Mouse (Mus musculus) kidney, embryonic 16.5 days (tissue): ENCODE data around the gene Man2b2. TPM values are rescaled to one million over a fixed set of nuclear protein-coding genes. Genes with fewer than 3 reads are reported as not detected.

Source experiments
- ATAC-seq: fragments of 200-750 bp; cut with Nextera tagmentation; 2 replicates; pipeline ENCODE4 v1.8.0; 2017; ENCODE audit warnings: moderate TSS enrichment; ENCODE audit not compliant: low FRiP score, low TSS enrichment
- H3K27ac ChIP-seq: fragments of 300-500 bp; sonication (generic); 2 replicates; pipeline ENCODE4 v1.5.1; 2014; ENCODE audit warnings: low read length
- H3K27me3 ChIP-seq: fragments of 300-500 bp; sonication (generic); 2 replicates; pipeline ENCODE4 v1.6.1; 2014; ENCODE audit warnings: low read length, control low read depth, mixed read lengths; ENCODE audit not compliant: insufficient read depth
- H3K36me3 ChIP-seq: fragments of 300-500 bp; sonication (generic); 2 replicates; pipeline ENCODE4 v1.6.1; 2014; ENCODE audit warnings: low read length, control low read depth, mixed read lengths; ENCODE audit not compliant: insufficient read depth
- H3K4me1 ChIP-seq: fragments of 300-500 bp; sonication (generic); 2 replicates; pipeline ENCODE4 v1.6.1; 2014; ENCODE audit warnings: low read length, control low read depth, mixed read lengths; ENCODE audit not compliant: insufficient read depth
- H3K4me2 ChIP-seq: fragments of 300-500 bp; sonication (generic); replicated peaks from 2 replicates; pipeline ENCODE4 v1.6.1; 2014; ENCODE audit warnings: low read depth, low read length
- H3K4me3 ChIP-seq: fragments of 300-500 bp; sonication (generic); 2 replicates; pipeline ENCODE4 v1.5.1; 2014; ENCODE audit warnings: mild to moderate bottlenecking, low read length
- H3K9ac ChIP-seq: fragments of 300-500 bp; sonication (generic); replicated peaks from 2 replicates; pipeline ENCODE4 v1.6.1; 2014; ENCODE audit warnings: low read length
- H3K9me3 ChIP-seq: fragments of 300-500 bp; sonication (generic); 2 replicates; pipeline ENCODE4 v1.6.1; 2016; ENCODE audit warnings: low read length, control low read depth
- WGBS: fragments of 180-500 bp; shearing (Covaris S2); extraction: QIAGEN DNeasy Blood & Tissue Kit; methylation state at CpG from one replicate; pipeline ENCODE4 v1.1.7; 2014; 5-methylcytosine and 5-hydroxymethylcytosine counted together
- polyA plus RNA-seq: library from polyadenylated mRNA; unstranded; fragments of >200 nt; fragmentation: Nextera tagmentation; extraction: Ambion mirVana; gene quantifications from 2 replicates; pipeline ENCODE4 v1.2.1, GENCODE M21; 2015

Gene Man2b2
- polyA plus RNA-seq, 1 experiment from 2014 or later: 16.0 TPM

- WGBS: 66% methylated on average over 8 of the region's 8 CpGs
- Histone ChIP-seq H3K36me3 (no peaks in the 10 kb centered on the region), H3K4me1 (no peaks in the 10 kb centered on the region), H3K27ac (no peak overlapping the region), H3K27me3 (no peaks in the 10 kb centered on the region), H3K9me3 (peaks cover 5% of the 10 kb centered on the region; the same call in 1 of the 2 replicates), H3K9ac (no peak overlapping the region), H3K4me2 (no peak overlapping the region), H3K4me3 (no peak overlapping the region)
- ATAC-seq: no peak
These were observed 9.1 kb upstream of the Man2b2 start for GRCm38 (mm10) chr5:36839602-36840001.

- H3K27ac ChIP-seq: no peak overlapping the region
- peaks cover 5% of the 10 kb centered on the region; the same call in 1 of the 2 replicates for H3K9me3 ChIP-seq
- WGBS: 91% methylated on average over 2 of the region's 2 CpGs
- H3K4me3 ChIP-seq: no peak overlapping the region
- H3K9ac ChIP-seq: no peak overlapping the region
- no peaks in the 10 kb centered on the region for H3K36me3 ChIP-seq
- no peak overlapping the region for H3K4me2 ChIP-seq
- no peak for ATAC-seq
- no peaks in the 10 kb centered on the region for H3K27me3 ChIP-seq
- H3K4me1 ChIP-seq: no peaks in the 10 kb centered on the region
These were observed 8.6 kb upstream of the Man2b2 start for GRCm38 (mm10) chr5:36839032-36839431.

- Histone ChIP-seq H3K9me3 (no peaks in the 10 kb centered on the region), H3K4me2 (no peak overlapping the region), H3K27me3 (no peaks in the 10 kb centered on the region), H3K4me1 (peaks cover 1% of the 10 kb centered on the region), H3K27ac (no peak overlapping the region), H3K9ac (no peak overlapping the region), H3K36me3 (no peaks in the 10 kb centered on the region), H3K4me3 (no peak overlapping the region)
- ATAC-seq: no peak
- WGBS: 3% methylated on average over 6 of the region's 6 CpGs
These were observed 5.5 kb upstream of the Man2b2 start for GRCm38 (mm10) chr5:36835933-36836332.

- H3K36me3 ChIP-seq: no peaks in the 10 kb centered on the region
- H3K4me2 ChIP-seq: no peak overlapping the region
- H3K4me3 ChIP-seq: no peak overlapping the region
- no peaks in the 10 kb centered on the region for H3K9me3 ChIP-seq
- H3K9ac ChIP-seq: no peak overlapping the region
- no peak overlapping the region for H3K27ac ChIP-seq
- ATAC-seq: no peak
- WGBS: 56% methylated on average over 7 of the region's 7 CpGs
- H3K4me1 ChIP-seq: peaks cover 5% of the 10 kb centered on the region
- H3K27me3 ChIP-seq: no peaks in the 10 kb centered on the region; the same call in 1 of the 2 replicates
These were observed 819 bp upstream of the Man2b2 start for GRCm38 (mm10) chr5:36831272-36831671.

- ATAC-seq: no peak
- WGBS: 81% methylated on average over 4 of the region's 4 CpGs
- Histone ChIP-seq H3K27ac (no peak overlapping the region), H3K36me3 (no peaks in the 10 kb centered on the region), H3K27me3 (no peaks in the 10 kb centered on the region; the same call in 1 of the 2 replicates), H3K4me1 (peaks cover 5% of the 10 kb centered on the region), H3K4me2 (no peak overlapping the region), H3K9me3 (no peaks in the 10 kb centered on the region), H3K9ac (no peak overlapping the region), H3K4me3 (no peak overlapping the region)
These were observed 1.4 kb downstream of the Man2b2 start for GRCm38 (mm10) chr5:36829098-36829497.

- no peaks in the 10 kb centered on the region for H3K4me1 ChIP-seq
- ATAC-seq: no peak
- WGBS: 62% methylated on average over 4 of the region's 4 CpGs
These were observed 7.5 kb downstream of the Man2b2 start for GRCm38 (mm10) chr5:36822907-36823306.

GRCm38 (mm10) chr5:36820142-36820541 is 10.3 kb downstream of the Man2b2 start:
- H3K27ac ChIP-seq: no peak overlapping the region
- peaks cover 3% of the 10 kb centered on the region; the same call in 1 of the 2 replicates for H3K36me3 ChIP-seq
- no peaks in the 10 kb centered on the region for H3K4me1 ChIP-seq
- ATAC-seq: no peak
- no peaks in the 10 kb centered on the region for H3K27me3 ChIP-seq
- H3K4me2 ChIP-seq: no peak overlapping the region
- H3K9me3 ChIP-seq: no peaks in the 10 kb centered on the region
- WGBS: 49% methylated on average over 6 of the region's 6 CpGs
- H3K4me3 ChIP-seq: no peak overlapping the region
- H3K9ac ChIP-seq: no peak overlapping the region

More at GRCm38 (mm10) chr5:36822907-36823306, 7.5 kb downstream of the Man2b2 start:
- H3K36me3 ChIP-seq: peaks cover 3% of the 10 kb centered on the region; the same call in 1 of the 2 replicates
- no peaks in the 10 kb centered on the region for H3K9me3 ChIP-seq
- H3K4me3 ChIP-seq: no peak overlapping the region
- no peak overlapping the region for H3K4me2 ChIP-seq
- H3K27ac ChIP-seq: no peak overlapping the region
- H3K27me3 ChIP-seq: no peaks in the 10 kb centered on the region
- H3K9ac ChIP-seq: no peak overlapping the region

GRCm38 (mm10) chr5:36819742-36820141 is 10.7 kb downstream of the Man2b2 start:
- no peak overlapping the region for H3K4me3 ChIP-seq
- H3K27me3 ChIP-seq: no peaks in the 10 kb centered on the region
- no peak for ATAC-seq
- H3K27ac ChIP-seq: no peak overlapping the region
- no peak overlapping the region for H3K9ac ChIP-seq
- 90% methylated on average over 5 of the region's 5 CpGs for WGBS
- H3K9me3 ChIP-seq: no peaks in the 10 kb centered on the region
- peaks cover 3% of the 10 kb centered on the region; the same call in 1 of the 2 replicates for H3K36me3 ChIP-seq
- no peak overlapping the region for H3K4me2 ChIP-seq
- no peaks in the 10 kb centered on the region for H3K4me1 ChIP-seq

- ATAC-seq: no peak
- Histone ChIP-seq H3K4me1 (no peaks in the 10 kb centered on the region), H3K9me3 (no peaks in the 10 kb centered on the region), H3K27ac (no peak overlapping the region), H3K4me3 (no peak overlapping the region), H3K9ac (no peak overlapping the region), H3K4me2 (no peak overlapping the region), H3K27me3 (no peaks in the 10 kb centered on the region), H3K36me3 (no peaks in the 10 kb centered on the region)
- WGBS: 61% methylated on average over 3 of the region's 3 CpGs
These were observed 12.7 kb downstream of the Man2b2 start for GRCm38 (mm10) chr5:36817738-36818137.

- WGBS: 77% methylated on average over 6 of the region's 6 CpGs
- H3K27me3 ChIP-seq: no peaks in the 10 kb centered on the region
- no peak overlapping the region for H3K9ac ChIP-seq
These were observed 15.9 kb downstream of the Man2b2 start for GRCm38 (mm10) chr5:36814554-36814953.

More at GRCm38 (mm10) chr5:36814554-36814953, 15.9 kb downstream of the Man2b2 start:
- Histone ChIP-seq H3K36me3 (no peaks in the 10 kb centered on the region), H3K4me3 (no peak overlapping the region), H3K27ac (no peak overlapping the region), H3K9me3 (no peaks in the 10 kb centered on the region), H3K4me2 (no peak overlapping the region), H3K4me1 (no peaks in the 10 kb centered on the region)
- ATAC-seq: no peak
